Mouse (Mus musculus): ENCODE data around the gene Aagab. TPM values are rescaled to one million over a fixed set of nuclear protein-coding genes. Genes with fewer than 3 reads are reported as not detected.
A peak's percentile ranks its signal among the peaks of the same experiment; 100 is the strongest.

Aagab gene
- total RNA-seq, 2 experiments from 2014 or later: 15.2 to 18.7 TPM

- intact Hi-C loops (cut with DNase I): loop anchor here (5.0 kb wide), 1 partner anchor 92 kb away; the partner anchor contains the start of gene Smad3
- peak in 1 of 2 experiments; percentile 58 for DNase-seq
Measured at GRCm38 (mm10) chr9:63664792-63665646, 62.6 kb downstream of the Aagab start.

GRCm38 (mm10) chr9:63666612-63667372 is 64.3 kb downstream of the Aagab start:
- peak; percentile 48 to 60 for DNase-seq
- intact Hi-C loops (cut with DNase I): loop anchor here (5.0 kb wide), 1 partner anchor 91 kb away; the partner anchor contains the start of gene Smad3

- intact Hi-C loops (cut with DNase I): loop anchor here (5.0 kb wide), 1 partner anchor 90 kb away; the partner anchor contains the start of gene Smad3
Measured at GRCm38 (mm10) chr9:63667373-63667724, 64.9 kb downstream of the Aagab start.

GRCm38 (mm10) chr9:63668621-63669020 is 66.2 kb downstream of the Aagab start:
- DNase-seq: no peak
- intact Hi-C loops (cut with DNase I): loop anchor here (5.0 kb wide), 1 partner anchor 89 kb away; the partner anchor contains the start of gene Smad3

More at GRCm38 (mm10) chr9:63667373-63667724, 64.9 kb downstream of the Aagab start:
- no peak for DNase-seq

- DNase-seq: no peak
- intact Hi-C loops (cut with DNase I): loop anchor here (5.0 kb wide), 1 partner anchor 87 kb away; the partner anchor contains the start of gene Smad3
Measured at GRCm38 (mm10) chr9:63669816-63670215, 67.4 kb downstream of the Aagab start.

DNA sequence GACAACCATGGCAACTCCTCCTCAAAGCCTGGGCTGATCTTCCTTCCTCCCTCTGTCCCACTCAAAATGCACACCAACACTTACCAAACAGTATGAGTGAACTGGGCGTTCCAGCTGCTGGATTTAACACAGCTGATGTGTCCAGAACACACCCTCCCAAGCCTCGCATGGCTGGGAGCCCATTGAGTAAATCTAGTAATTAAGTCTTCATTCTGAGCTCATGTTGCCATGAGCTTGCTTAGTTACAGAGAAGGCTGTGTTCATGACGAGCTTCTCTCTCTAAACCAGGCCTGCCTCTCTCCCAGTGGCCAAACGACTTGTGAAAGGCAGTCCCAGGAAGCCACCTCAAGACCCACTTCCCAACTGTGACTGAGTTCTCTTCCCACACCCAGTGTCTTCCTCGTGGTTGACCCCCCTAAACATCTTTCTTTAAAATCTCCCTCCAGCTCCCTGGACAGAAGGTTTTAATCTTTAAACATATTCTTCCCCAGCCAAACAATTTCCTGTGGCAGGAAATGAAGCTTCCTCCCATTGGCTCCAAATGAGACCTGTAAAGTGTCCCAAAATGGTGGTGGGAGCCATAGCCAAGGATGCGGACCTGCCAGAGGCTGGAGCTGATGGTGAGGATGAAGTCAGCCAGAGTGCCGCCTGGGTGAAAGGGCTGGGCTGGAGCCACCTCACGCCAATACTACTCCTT is 70.5 kb downstream of the Aagab start:
- DNase-seq: peak; percentile 54 to 64
- intact Hi-C loops (cut with DNase I): no loop called here

GRCm38 (mm10) chr9:63673494-63673805 is 71.0 kb downstream of the Aagab start:
- intact Hi-C loops (cut with DNase I): no loop called here
- DNase-seq: no peak

DNA sequence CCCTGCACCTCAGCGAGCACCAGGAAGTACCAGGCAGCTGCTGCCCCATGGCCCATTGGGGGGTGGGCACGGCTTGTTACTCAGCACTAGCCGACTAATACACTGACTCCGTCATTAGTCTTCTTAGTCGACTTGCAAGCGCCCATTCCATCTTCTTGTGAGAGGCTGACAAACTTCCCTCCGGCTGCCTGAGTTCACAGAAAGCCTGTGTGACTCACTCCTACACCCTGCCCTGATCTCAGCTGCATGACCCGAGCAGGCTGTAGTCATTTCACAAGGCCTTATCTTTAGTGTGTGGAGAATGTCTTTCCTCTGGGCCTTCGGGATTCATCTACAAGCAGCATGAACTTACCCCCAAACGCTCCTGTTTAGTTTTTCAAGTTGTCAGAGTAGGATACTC is 72.2 kb downstream of the Aagab start:
- no peak for DNase-seq
- intact Hi-C loops (cut with DNase I): no loop called here

- no peak for DNase-seq
Measured at GRCm38 (mm10) chr9:63677621-63678020, 75.2 kb downstream of the Aagab start.

DNA sequence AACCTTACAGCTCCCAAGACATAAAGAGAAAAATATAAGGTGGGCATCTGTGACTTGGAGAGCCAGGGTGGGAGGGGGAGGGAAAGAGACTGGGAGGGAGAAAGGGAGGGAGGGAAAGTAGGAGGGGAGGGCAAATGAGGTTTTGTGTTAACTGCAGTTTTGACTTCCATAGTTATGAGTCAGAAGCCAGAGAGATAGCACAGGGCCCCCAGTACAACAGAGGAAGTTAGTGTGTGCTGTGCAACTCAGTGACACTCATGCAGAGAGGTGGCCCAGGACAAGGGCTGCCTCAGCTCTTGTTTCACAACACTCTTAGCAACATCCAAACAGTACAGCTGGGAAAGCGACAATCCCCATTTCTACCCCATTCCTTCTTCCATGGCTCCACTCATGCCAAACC is 75.6 kb downstream of the Aagab start:
- DNase-seq: no peak
- intact Hi-C loops (cut with DNase I): no loop called here

More at GRCm38 (mm10) chr9:63677621-63678020, 75.2 kb downstream of the Aagab start:
- intact Hi-C loops (cut with DNase I): no loop called here

DNA sequence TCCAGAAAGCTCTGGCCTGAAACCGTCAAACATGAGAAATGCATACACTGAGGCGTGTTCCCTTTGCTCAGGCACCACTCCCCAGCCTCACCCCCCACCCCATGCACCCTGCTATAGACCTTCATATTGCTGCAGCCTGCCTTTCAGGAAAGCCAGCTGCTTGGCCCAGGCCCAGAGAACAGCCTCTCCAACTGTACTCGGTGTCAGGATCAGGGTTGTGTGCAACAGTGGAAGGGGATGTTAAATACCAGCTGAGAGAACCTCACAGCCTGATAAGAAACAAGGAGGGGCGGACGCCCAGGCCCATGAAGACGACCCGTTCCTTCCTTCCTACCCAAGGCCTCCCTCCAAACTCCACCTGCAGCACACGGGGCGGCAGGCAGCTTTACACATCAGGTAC is 79.8 kb downstream of the Aagab start:
- no peak for DNase-seq
- intact Hi-C loops (cut with DNase I): no loop called here

DNA sequence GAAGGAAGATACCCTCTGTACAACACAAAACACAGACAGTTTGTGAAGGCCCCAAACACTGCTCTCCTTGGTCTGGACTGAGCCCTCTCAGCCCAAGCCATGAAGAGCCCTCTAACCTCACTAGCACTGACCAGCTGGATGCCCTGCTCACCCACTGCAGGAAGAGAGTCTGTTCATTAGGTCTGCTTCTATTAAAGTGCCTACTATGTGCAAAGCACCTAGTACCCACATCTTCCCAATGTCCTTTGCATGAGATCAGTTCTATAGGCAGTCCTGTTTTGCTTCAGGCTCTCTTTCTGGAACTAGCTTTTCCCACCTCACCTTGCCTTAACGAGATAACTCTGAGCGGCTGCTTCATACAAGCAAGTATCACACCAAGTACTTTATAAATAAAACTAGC is 80.5 kb downstream of the Aagab start:
- DNase-seq: no peak
- intact Hi-C loops (cut with DNase I): no loop called here

DNA sequence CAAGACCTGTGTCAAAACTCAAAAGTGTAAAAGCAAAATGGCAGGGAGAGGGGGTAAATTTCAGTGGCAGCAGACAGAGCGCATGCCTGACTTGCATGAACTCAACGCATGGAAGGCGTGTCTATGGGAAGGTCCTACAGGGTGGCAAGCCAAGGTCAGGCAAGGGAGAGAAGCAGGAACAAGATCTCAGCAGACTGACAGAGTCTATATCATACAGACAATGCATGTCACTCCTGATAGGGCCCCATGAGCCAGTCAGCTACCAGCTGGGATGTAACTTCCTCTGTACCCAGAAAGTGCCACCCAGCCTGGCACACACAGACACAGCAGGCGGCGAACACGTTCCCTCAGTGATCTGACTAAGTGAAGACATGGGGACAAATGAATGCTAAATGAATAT is 81.8 kb downstream of the Aagab start:
- intact Hi-C loops (cut with DNase I): no loop called here
- no peak for DNase-seq

DNA sequence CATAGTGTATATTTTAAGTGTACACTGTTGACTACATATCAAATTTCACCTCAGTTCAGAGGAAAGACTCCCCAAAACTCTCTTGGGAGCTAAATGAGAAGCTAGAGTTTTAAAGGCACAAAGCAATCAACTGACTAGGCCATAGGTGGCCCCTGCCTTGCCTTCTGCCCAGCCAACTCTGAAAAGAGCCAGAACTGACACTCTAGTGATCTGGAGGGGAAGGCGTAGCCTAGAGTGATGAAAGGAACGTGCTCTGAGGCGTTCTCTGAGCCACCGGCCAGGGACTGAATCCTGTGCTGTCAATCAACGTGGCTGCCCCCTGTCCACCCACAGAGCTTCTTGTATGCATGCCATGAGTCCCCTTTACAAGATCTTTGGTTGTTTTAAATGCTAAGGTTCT is 82.9 kb downstream of the Aagab start:
- intact Hi-C loops (cut with DNase I): no loop called here
- DNase-seq: no peak

DNA sequence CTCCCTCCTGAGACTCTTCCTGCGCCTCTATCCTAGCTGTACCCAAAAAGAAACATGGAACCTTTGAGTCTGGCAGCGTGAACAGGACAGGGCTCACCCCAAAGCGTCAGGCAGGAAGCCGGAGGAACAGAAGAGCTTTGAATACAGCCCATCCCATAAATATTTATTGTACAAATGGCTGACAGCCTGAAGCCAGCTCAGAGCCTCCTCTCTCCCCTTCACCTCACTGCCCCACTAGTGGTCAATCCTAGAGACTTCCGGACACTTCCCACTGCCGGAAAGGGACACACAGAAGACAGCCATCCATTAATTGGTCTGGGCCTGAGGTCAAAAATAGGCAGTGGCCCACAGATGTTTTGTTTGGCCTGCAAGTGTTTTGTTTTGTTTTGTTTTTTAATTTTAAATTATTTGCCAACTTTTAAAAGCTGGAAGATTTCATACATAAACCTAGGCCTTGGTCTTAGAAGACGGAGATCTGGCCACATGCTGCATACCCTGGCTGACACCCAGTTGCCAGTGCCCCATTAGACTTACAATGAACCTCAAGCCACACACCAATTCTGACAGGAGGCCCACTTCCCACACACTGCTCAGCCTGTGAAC is 85.1 kb downstream of the Aagab start:
- intact Hi-C loops (cut with DNase I): no loop called here
- no peak for DNase-seq

- intact Hi-C loops (cut with DNase I): no loop called here
- DNase-seq: no peak
Measured at GRCm38 (mm10) chr9:63690511-63690910, 88.1 kb downstream of the Aagab start.

DNA sequence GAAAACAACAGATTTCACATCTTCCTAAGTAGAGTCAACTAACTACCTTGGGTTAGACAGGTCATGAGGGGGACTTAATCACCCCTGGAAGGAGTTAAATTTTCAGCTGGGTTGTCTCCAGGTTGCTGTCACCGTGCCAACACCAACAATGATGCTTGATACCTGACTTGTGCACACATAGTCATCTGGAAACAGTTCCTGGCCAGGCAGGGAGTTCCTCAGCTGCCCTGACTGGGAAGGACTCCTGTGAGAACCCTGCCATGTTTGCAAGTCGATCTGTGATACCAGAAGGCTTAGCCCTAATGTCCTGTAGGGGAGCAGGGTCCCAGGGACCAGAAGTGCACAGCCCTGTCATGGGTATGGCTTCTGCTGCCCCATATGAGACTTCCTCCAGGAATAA is 89.5 kb downstream of the Aagab start:
- intact Hi-C loops (cut with DNase I): no loop called here
- no peak for DNase-seq
